Mouse (Mus musculus) hindbrain, embryonic 15.5 days (tissue): ENCODE measurements around the gene Dapk1. TPM values are rescaled to one million over a fixed set of nuclear protein-coding genes. Genes with fewer than 3 reads are reported as not detected.
"Not testable (repeated sequence)": the region's sequence is repeated elsewhere in the genome, so short reads cannot be mapped to it uniquely, and the experiment has no call there.

Experiments
- ATAC-seq: fragments of 200-750 bp; cut with Nextera tagmentation; 2 replicates; pipeline ENCODE4 v1.8.0; 2017; ENCODE audit warnings: low read depth, moderate number of reproducible peaks, moderate TSS enrichment; ENCODE audit not compliant: low FRiP score
- H3K27ac ChIP-seq: fragments of 300-500 bp; sonication (generic); replicated peaks from 2 replicates; pipeline ENCODE4 v1.5.1; 2015; ENCODE audit warnings: mild to moderate bottlenecking, inconsistent platforms
- H3K27me3 ChIP-seq: fragments of 300-500 bp; sonication (generic); 2 replicates; pipeline ENCODE4 v1.6.1; 2015; ENCODE audit warnings: control low read depth, inconsistent platforms
- H3K36me3 ChIP-seq: fragments of 300-500 bp; sonication (generic); 2 replicates; pipeline ENCODE4 v1.6.1; 2015; ENCODE audit warnings: control low read depth, inconsistent platforms
- H3K4me1 ChIP-seq: fragments of 300-500 bp; sonication (generic); replicated peaks from 2 replicates; pipeline ENCODE4 v1.6.1; 2015; ENCODE audit warnings: control low read depth, inconsistent platforms
- H3K4me2 ChIP-seq: fragments of 300-500 bp; sonication (generic); 2 replicates; pipeline ENCODE4 v1.6.1; 2015; ENCODE audit warnings: moderate library complexity, mild to moderate bottlenecking, inconsistent platforms
- H3K4me3 ChIP-seq: fragments of 300-500 bp; sonication (generic); 2 replicates; pipeline ENCODE4 v1.5.1; 2015; ENCODE audit warnings: mild to moderate bottlenecking, inconsistent platforms
- H3K9ac ChIP-seq: fragments of 300-500 bp; sonication (generic); 2 replicates; pipeline ENCODE4 v1.6.1; 2015; ENCODE audit warnings: inconsistent platforms
- H3K9me3 ChIP-seq: fragments of 300-500 bp; sonication (generic); 2 replicates; pipeline ENCODE4 v1.6.1; 2016; ENCODE audit warnings: control low read depth, inconsistent platforms
- WGBS: fragments of 180-500 bp; shearing (Covaris S2); methylation state at CpG from one replicate; pipeline ENCODE4 v1.1.7; 2015; 5-methylcytosine and 5-hydroxymethylcytosine counted together
- polyA plus RNA-seq: library from polyadenylated mRNA; unstranded; fragments of >200 nt; fragmentation: Nextera tagmentation; extraction: Ambion mirVana; gene quantifications from 2 replicates; pipeline ENCODE4 v1.2.1, GENCODE M21; 2015

Dapk1 gene
- polyA plus RNA-seq, 1 experiment from 2014 or later = 42.6 TPM

DNA sequence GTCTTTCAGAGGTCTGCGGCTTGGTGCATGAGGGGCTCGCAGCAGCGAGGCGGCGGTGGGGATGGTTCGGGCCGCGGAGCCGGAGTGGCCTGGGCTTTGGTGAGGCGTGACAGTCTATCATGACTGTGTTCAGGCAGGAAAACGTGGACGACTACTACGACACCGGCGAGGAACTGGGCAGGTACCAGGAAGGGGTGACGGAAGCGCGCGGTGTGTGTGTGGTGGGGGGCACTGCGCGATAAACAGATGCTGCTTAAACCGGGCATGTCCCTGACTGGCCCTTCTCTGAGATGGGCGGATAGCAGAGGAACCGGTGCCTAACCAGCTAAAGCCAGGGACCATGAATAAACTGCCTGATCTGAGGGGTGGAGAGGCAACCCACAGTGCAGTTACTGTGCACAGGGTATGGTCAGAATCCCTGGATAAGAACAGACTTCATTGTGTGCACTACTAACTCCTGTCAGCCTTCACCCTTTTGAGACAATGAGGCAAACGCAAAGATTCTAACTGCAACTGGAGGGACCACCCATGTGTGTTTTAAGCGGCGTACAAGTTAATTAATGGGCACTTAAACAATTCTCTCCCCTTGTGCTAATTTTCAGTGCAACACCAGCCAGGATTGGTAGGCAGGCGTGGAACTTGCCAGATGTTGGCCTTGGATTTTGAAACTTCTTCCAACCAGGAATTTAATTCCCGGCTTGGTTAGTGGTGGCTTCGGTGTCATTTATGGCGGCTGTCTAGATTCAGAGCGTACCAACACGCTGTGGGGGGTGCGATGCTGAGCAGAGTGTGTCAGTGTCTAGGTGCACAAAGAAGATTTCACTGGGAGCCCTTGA is 887 bp downstream of the Dapk1 start:
- 4% methylated on average over 34 of the region's 34 CpGs for WGBS
- peak; percentile 75 for ATAC-seq

DNA sequence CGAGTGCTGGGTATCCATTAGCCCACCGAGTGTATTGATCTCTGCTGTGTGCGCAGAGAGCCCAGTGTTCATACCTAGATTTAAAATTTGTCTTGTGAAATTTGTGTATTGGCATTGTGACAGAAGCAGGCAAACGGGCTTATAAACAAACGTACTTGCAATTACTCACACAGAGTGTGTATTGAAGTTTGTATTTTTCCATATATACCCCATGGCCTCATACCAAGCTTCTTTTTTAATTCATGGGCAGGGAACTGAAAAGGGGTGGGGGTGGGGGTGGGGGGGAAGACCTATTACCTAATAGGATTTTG is 1.5 kb downstream of the Dapk1 start:
- Histone ChIP-seq H3K27ac (peak overlapping the region; percentile 93), H3K9me3 (no peaks in the 10 kb centered on the region), H3K36me3 (no peaks in the 10 kb centered on the region), H3K4me3 (peak overlapping the region; percentile 93), H3K4me1 (peaks cover 35% of the 10 kb centered on the region), H3K27me3 (no peaks in the 10 kb centered on the region), H3K4me2 (peak overlapping the region; percentile 70), H3K9ac (peak overlapping the region; percentile 83)
- 37% methylated on average over 5 of the region's 5 CpGs for WGBS
- ATAC-seq = no peak

More for the DNA sequence above, 887 bp downstream of the Dapk1 start:
- no peaks in the 10 kb centered on the region for H3K9me3 ChIP-seq
- peaks cover 29% of the 10 kb centered on the region for H3K4me1 ChIP-seq
- H3K36me3 ChIP-seq = no peaks in the 10 kb centered on the region
- H3K4me3 ChIP-seq = peak overlapping the region; percentile 93
- no peaks in the 10 kb centered on the region for H3K27me3 ChIP-seq
- H3K4me2 ChIP-seq = peak overlapping the region; percentile 70
- H3K9ac ChIP-seq = peak overlapping the region; percentile 83
- H3K27ac ChIP-seq = peak overlapping the region; percentile 93

DNA sequence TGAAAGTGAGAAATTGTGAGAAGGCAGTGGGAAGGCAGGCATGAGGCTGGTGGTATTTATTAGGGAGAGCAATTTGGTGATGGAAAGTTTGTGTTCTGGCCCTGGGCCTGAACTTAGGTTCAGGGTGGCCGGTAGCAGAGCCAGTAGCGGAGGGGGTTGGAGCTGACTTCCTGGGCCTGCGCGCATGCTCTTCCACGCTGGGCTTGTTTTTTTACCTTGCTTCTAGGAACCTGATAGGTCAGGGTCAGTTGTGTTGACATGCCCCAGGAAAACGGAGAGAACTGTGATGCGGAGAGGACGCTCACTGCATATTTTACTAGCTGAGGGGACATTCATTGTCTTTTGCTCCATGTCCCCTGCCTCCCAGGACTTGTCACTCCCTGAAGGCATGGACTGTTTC is 5.7 kb downstream of the Dapk1 start:
- Histone ChIP-seq H3K9ac (no peak overlapping the region), H3K36me3 (0 out of 2 replicates have a peak, but pooled peaks cover 3% of the 10 kb centered on the region), H3K9me3 (no peaks in the 10 kb centered on the region), H3K27me3 (no peaks in the 10 kb centered on the region), H3K27ac (no peak overlapping the region), H3K4me3 (no peak overlapping the region), H3K4me1 (peaks cover 48% of the 10 kb centered on the region), H3K4me2 (no peak overlapping the region)
- no peak for ATAC-seq
- WGBS = 87% methylated on average over 8 of the region's 8 CpGs

DNA sequence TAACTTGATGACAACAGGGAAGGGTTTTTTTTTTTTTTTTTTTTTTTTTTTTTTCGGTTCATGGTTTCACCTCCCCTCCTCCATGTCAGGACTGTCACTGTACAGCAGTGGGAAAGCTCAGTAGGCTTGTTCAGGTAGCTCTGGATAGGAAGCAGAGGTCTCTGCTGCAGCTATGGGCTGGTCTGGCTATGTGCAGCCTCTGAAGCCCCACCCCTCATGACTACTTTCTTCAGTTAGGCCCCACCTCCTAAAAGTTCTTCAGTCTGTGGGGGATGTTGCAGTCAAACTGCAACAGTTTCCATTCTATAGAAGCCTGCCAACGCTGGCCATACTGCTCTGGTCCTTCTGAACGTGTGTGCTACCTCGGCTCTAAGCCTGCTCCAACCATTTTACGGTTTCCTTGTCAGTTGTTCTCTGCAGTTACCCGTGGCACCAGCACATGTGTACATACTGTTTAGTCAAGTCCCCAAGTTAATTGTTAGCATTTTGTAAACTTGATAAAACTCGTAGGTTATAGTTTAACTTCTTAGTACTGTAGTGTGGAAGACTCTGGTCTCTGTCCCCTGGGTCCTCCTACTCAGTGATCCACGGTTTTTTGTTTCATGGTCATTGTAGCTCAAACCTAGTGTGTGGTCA is 6.8 kb downstream of the Dapk1 start:
- Histone ChIP-seq H3K27ac (no peak overlapping the region), H3K27me3 (no peaks in the 10 kb centered on the region), H3K9ac (no peak overlapping the region), H3K9me3 (no peaks in the 10 kb centered on the region), H3K4me1 (peaks cover 47% of the 10 kb centered on the region), H3K4me3 (no peak overlapping the region), H3K36me3 (0 out of 2 replicates have a peak, but pooled peaks cover 3% of the 10 kb centered on the region), H3K4me2 (no peak overlapping the region)
- 82% methylated on average over 8 of the region's 8 CpGs for WGBS
- no peak for ATAC-seq

DNA sequence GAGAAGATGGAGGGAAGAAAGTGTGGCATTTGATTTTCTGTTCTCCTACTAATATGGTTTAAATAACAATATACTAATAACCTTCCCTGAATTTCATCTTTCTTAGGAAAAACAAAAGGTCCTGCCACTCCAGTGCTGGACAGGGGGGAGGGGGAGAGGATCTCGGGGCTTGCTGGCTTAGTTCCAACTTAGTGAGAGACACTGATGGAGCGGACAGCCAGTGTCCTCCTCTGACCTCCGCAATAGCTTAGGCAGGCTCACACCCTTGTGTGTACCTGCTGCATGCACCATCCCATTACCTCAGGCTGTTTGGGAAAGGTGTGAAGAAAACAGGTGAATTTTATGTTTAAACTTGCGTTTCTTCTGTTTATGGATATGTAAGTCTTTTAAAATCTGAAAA is 7.5 kb downstream of the Dapk1 start:
- no peak overlapping the region for H3K27ac ChIP-seq
- H3K36me3 ChIP-seq = 0 out of 2 replicates have a peak, but pooled peaks cover 3% of the 10 kb centered on the region
- 61% methylated on average over 4 of the region's 4 CpGs for WGBS
- H3K27me3 ChIP-seq = no peaks in the 10 kb centered on the region
- H3K9me3 ChIP-seq = no peaks in the 10 kb centered on the region
- no peak for ATAC-seq
- H3K9ac ChIP-seq = no peak overlapping the region
- H3K4me3 ChIP-seq = no peak overlapping the region
- H3K4me2 ChIP-seq = no peak overlapping the region
- peaks cover 43% of the 10 kb centered on the region for H3K4me1 ChIP-seq

DNA sequence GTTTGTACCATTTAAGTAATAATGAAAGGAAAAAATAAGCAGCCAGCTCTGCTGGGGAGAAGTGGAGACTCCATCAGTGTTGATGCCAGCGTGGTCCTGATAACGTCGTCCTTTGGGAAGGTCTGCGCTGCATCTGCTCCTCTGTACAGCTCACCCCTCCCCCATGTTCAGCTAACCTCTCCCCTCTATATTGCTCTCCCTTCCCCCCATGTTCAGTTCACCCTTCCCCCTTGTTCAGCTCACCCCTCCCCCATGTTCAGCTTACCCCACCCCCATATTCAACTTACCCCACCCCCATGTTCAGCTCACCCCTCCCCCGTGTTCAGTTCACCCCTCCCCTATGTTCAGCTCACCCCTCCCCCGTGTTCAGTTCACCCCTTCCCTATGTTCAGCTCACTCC is 8.8 kb downstream of the Dapk1 start:
- Histone ChIP-seq H3K36me3 (0 out of 2 replicates have a peak, but pooled peaks cover 3% of the 10 kb centered on the region), H3K27ac (no peak overlapping the region), H3K4me3 (no peak overlapping the region), H3K9ac (no peak overlapping the region), H3K4me2 (no peak overlapping the region), H3K27me3 (no peaks in the 10 kb centered on the region), H3K4me1 (peaks cover 45% of the 10 kb centered on the region), H3K9me3 (no peaks in the 10 kb centered on the region)
- ATAC-seq = no peak
- 32% methylated on average over 6 of the region's 6 CpGs for WGBS

DNA sequence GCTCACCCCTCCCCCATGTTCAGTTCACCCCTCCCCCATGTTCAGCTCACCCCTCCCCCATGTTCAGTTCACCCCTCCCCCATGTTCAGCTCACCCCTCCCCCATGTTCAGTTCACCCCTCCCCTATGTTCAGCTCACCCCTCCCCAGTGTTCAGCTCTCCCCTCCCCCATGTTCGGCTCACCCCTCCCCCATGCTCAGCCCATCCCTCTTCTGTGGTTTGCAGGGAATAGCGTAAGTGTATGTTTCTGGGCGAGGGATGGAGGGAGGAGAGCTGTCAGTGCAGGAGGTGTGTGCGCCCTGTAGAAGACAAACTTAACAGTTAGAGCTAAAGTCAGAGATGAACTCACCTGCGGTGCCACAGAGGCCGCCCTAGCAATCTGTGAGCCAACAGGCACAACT is 9.2 kb downstream of the Dapk1 start:
- H3K4me3 ChIP-seq, H3K27ac ChIP-seq, H3K9ac ChIP-seq, ATAC-seq, H3K27me3 ChIP-seq, H3K4me2 ChIP-seq, H3K36me3 ChIP-seq, H3K9me3 ChIP-seq: not testable (repeated sequence)
- peaks cover 47% of the 10 kb centered on the region for H3K4me1 ChIP-seq
- 81% methylated on average over 6 of the region's 6 CpGs for WGBS

DNA sequence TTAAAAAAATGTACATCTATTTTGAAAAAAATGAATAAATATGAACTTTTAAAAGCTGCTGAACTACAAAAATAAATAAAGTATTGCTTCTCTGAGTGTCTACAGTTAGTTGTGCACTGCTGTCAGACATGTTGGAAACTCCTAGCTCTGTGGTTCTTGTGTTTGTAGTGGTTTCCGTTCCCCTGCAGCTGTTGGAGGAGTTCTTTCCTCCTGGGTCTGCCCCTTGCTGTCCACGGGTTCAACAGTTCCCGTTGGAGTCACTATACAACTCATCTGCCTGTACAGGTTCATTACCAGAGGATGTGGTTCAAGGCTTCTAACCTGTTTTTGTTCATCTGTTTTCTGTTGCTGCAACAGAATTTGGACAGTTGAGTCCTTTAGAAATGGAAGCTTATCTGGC is 10.4 kb downstream of the Dapk1 start:
- Histone ChIP-seq H3K9me3 (no peaks in the 10 kb centered on the region), H3K4me1 (peaks cover 47% of the 10 kb centered on the region), H3K27me3 (no peaks in the 10 kb centered on the region), H3K27ac (no peak overlapping the region), H3K4me3 (no peak overlapping the region), H3K9ac (no peak overlapping the region), H3K4me2 (no peak overlapping the region), H3K36me3 (0 out of 2 replicates have a peak, but pooled peaks cover 3% of the 10 kb centered on the region)
- 84% methylated on average over 3 of the region's 3 CpGs for WGBS
- no peak for ATAC-seq

DNA sequence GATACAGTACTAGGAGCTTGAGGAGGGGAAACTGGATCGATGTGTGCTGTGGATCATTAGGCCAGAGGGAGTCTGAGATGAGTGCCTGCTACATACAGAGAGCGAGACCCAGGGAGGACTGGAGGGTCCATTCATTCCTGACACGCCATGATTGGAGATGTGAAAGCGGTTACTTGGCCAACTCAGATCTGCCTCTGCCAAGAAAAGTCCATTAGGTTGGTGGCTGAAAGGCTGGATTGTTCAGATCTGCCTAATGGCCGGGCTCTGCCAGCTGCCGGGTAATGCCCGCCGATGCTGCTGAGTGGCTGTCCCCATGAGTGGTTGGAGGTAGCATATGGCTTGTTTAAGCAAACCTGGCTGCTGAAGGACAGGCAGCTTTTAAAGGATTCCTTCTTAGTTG is 12.4 kb downstream of the Dapk1 start:
- H3K36me3 ChIP-seq = 0 out of 2 replicates have a peak, but pooled peaks cover 3% of the 10 kb centered on the region
- no peak overlapping the region for H3K4me3 ChIP-seq
- peaks cover 43% of the 10 kb centered on the region for H3K4me1 ChIP-seq
- peak overlapping the region; percentile 64 for H3K27ac ChIP-seq
- 41% methylated on average over 8 of the region's 8 CpGs for WGBS
- H3K4me2 ChIP-seq = no peak overlapping the region
- no peak overlapping the region for H3K9ac ChIP-seq
- no peaks in the 10 kb centered on the region for H3K9me3 ChIP-seq
- ATAC-seq = peak; percentile 82
- no peaks in the 10 kb centered on the region for H3K27me3 ChIP-seq

DNA sequence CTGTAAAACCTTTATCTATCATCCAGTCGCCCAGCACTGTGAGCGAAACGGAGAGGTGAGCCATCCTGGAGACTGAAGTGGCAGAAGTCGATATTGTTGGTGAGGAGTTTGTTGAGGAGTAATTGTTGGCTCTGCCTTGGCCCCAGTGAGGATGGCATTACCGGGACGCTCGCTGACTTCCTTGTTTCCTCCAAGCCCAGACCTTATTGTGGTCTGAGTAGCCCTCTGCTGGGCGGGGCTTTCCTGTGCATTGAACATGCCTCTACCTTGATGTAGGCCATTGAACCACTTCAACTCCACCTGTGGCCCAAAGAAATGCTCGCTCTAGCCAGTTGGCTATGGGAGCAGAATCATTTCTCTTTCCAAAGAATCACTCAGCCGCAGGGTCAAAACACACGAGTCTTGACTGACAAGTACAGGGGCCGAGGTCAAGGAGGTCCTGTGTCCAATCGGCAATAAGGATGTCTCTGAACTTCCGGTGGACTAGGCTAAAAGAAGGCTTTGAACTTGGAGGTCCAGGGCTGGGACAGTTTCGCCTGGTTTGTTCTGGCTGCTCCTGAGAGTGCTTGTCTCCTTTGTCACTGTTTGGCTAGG is 13.4 kb downstream of the Dapk1 start:
- H3K36me3 ChIP-seq = 0 out of 2 replicates have a peak, but pooled peaks cover 3% of the 10 kb centered on the region
- no peaks in the 10 kb centered on the region for H3K27me3 ChIP-seq
- H3K4me1 ChIP-seq = peaks cover 47% of the 10 kb centered on the region
- H3K9ac ChIP-seq = no peak overlapping the region
- no peak overlapping the region for H3K4me2 ChIP-seq
- no peak overlapping the region for H3K4me3 ChIP-seq
- H3K9me3 ChIP-seq = no peaks in the 10 kb centered on the region
- WGBS = 68% methylated on average over 15 of the region's 15 CpGs
- H3K27ac ChIP-seq = no peak overlapping the region
- no peak for ATAC-seq

DNA sequence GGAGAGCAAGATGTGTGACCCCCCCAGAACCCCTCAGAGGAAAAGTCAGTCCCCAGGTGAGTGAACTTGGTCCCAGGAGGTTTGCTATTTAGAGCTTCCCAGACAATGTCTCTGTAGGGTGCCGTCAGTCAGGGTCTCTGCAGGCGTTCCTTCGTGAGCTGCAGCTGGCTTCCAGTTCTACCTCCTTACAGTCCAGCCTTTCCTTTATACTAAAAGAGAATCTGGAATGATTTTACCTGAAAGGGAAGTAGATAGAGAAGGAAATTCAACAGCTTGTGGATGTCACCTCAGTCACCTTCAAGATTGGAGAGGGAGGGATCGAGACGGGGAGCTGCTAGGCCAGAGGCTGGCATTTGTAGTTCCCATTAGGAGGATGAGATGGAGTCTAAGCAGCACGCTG is 14.3 kb downstream of the Dapk1 start:
- WGBS = 44% methylated on average over 6 of the region's 6 CpGs
- Histone ChIP-seq H3K36me3 (0 out of 2 replicates have a peak, but pooled peaks cover 3% of the 10 kb centered on the region), H3K27me3 (no peaks in the 10 kb centered on the region), H3K27ac (no peak overlapping the region), H3K9ac (no peak overlapping the region), H3K4me2 (no peak overlapping the region), H3K4me1 (peaks cover 48% of the 10 kb centered on the region), H3K4me3 (no peak overlapping the region), H3K9me3 (no peaks in the 10 kb centered on the region)
- no peak for ATAC-seq

DNA sequence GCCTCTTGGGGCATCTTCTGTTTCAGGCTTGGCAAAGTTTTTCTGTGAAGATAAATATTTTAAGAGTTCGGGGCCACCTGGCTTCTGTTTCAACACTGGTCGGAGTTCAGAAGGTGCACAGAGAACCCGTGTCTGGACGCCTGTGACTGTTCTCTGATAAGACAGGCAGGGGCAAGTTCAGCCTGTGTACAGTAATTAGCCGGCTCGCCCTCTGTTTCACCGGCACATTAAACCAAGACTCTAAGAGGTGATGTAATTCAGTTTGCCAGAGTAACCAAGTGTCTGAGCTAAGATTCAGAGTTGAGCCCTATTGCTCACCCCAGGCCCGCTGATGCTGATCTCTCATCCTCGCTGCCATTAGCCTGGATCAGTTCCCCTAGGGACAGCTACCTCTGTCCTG is 16.5 kb downstream of the Dapk1 start:
- Histone ChIP-seq H3K4me3 (no peak overlapping the region), H3K36me3 (no peaks in the 10 kb centered on the region), H3K27me3 (no peaks in the 10 kb centered on the region), H3K4me2 (no peak overlapping the region), H3K9me3 (no peaks in the 10 kb centered on the region), H3K4me1 (peaks cover 53% of the 10 kb centered on the region), H3K27ac (no peak overlapping the region), H3K9ac (no peak overlapping the region)
- no peak for ATAC-seq
- 78% methylated on average over 9 of the region's 9 CpGs for WGBS
